Mouse (Mus musculus) liver, embryonic 14.5 days (tissue): Measurements from ENCODE around the gene Stk26. TPM values are rescaled to one million over a fixed set of nuclear protein-coding genes. Genes with fewer than 3 reads are reported as not detected.
A peak's percentile ranks its signal among the peaks of the same experiment; 100 is the strongest.

ENCODE experiments used
- ATAC-seq: fragments of 200-750 bp; cut with Nextera tagmentation; 2 replicates; pipeline ENCODE4 v1.8.0; 2017; ENCODE audit warnings: moderate number of reproducible peaks, mild to moderate bottlenecking, moderate library complexity; ENCODE audit not compliant: insufficient read depth
- DNase-seq, 3 experiments: peaks; one replicate each; pipeline ENCODE4 v3.0.0-alpha.2; 2012 to 2013; ENCODE audit warnings: low read depth in 3 of 3, low spot score in 3 of 3
- H3K27ac ChIP-seq: fragments of 300-500 bp; sonication (generic); 2 replicates; pipeline ENCODE4 v1.5.1; 2014; ENCODE audit warnings: moderate library complexity, mild to moderate bottlenecking, control low read depth, inconsistent platforms
- H3K27me3 ChIP-seq: fragments of 300-500 bp; sonication (generic); 2 replicates; pipeline ENCODE4 v1.6.1; 2014; ENCODE audit warnings: mild to moderate bottlenecking, low read length, moderate library complexity; ENCODE audit not compliant: control insufficient read depth, insufficient read depth
- H3K36me3 ChIP-seq: fragments of 300-500 bp; sonication (generic); replicated peaks from 2 replicates; pipeline ENCODE4 v1.6.1; 2014; ENCODE audit warnings: low read depth; ENCODE audit not compliant: control insufficient read depth, insufficient read depth
- H3K4me1 ChIP-seq, 2 experiments: fragments of 200-500 bp in 1 of 2; fragments of 300-500 bp in 1 of 2; sonication (generic) in 1 of 2; replicated peaks; 2 replicates each; pipeline ENCODE4 v1.6.1; 2012 to 2014; ENCODE audit warnings: antibody characterized with exemption in 1 of 2, inconsistent platforms in 1 of 2, low read length in 1 of 2; ENCODE audit not compliant: control insufficient read depth in 2 of 2, insufficient read depth in 2 of 2
- H3K4me2 ChIP-seq: fragments of 300-500 bp; sonication (generic); 2 replicates; pipeline ENCODE4 v1.6.1; 2014; ENCODE audit warnings: low read depth, mild to moderate bottlenecking, control low read depth, moderate library complexity
- H3K4me3 ChIP-seq, 2 experiments: fragments of 200-500 bp in 1 of 2; fragments of 300-500 bp in 1 of 2; sonication (generic) in 1 of 2; 2 replicates each; pipeline ENCODE4 v1.5.1; 2012 to 2014; ENCODE audit warnings: low read depth in 2 of 2, low read length in 2 of 2, mild to moderate bottlenecking in 2 of 2, control low read depth in 1 of 2, inconsistent platforms in 1 of 2, moderate library complexity in 1 of 2; ENCODE audit not compliant: insufficient read depth in 1 of 2
- H3K9ac ChIP-seq: fragments of 300-500 bp; sonication (generic); replicated peaks from 2 replicates; pipeline ENCODE4 v1.6.1; 2014; ENCODE audit warnings: mild to moderate bottlenecking, control low read depth, moderate library complexity
- H3K9me3 ChIP-seq: fragments of 300-500 bp; sonication (generic); 2 replicates; pipeline ENCODE4 v1.6.1; 2016; ENCODE audit warnings: low read length, mixed read lengths; ENCODE audit not compliant: control insufficient read depth
- CTCF ChIP-seq: IDR thresholded peaks from 2 replicates; pipeline ENCODE4 v1.5.1; 2016; ENCODE audit warnings: antibody characterized with exemption, low read depth, control low read depth
- EP300 ChIP-seq: IDR thresholded peaks from 2 replicates; pipeline ENCODE4 v1.6.1; 2016; ENCODE audit warnings: antibody characterized with exemption, low read depth
- WGBS: fragments of 180-500 bp; shearing (Covaris S2); extraction: QIAGEN DNeasy Blood & Tissue Kit; methylation state at CpG from one replicate; pipeline ENCODE4 v1.1.7; 2014; ENCODE audit not compliant: insufficient replicate concordance; 5-methylcytosine and 5-hydroxymethylcytosine counted together
- polyA plus RNA-seq, 2 experiments: library from polyadenylated mRNA; depleted of rRNA in 1 of 2; stranded (reverse) in 1 of 2; unstranded in 1 of 2; fragments of >200 nt; fragmentation: Nextera tagmentation in 1 of 2; extraction: Ambion mirVana in 1 of 2; gene quantifications; 2 replicates each; pipeline versions ENCODE4 v1.2.1 to v1.2.3; 2012 to 2014

Gene Stk26
- polyA plus RNA-seq, 2 experiments: 3.3 to 5.2 TPM

DNA sequence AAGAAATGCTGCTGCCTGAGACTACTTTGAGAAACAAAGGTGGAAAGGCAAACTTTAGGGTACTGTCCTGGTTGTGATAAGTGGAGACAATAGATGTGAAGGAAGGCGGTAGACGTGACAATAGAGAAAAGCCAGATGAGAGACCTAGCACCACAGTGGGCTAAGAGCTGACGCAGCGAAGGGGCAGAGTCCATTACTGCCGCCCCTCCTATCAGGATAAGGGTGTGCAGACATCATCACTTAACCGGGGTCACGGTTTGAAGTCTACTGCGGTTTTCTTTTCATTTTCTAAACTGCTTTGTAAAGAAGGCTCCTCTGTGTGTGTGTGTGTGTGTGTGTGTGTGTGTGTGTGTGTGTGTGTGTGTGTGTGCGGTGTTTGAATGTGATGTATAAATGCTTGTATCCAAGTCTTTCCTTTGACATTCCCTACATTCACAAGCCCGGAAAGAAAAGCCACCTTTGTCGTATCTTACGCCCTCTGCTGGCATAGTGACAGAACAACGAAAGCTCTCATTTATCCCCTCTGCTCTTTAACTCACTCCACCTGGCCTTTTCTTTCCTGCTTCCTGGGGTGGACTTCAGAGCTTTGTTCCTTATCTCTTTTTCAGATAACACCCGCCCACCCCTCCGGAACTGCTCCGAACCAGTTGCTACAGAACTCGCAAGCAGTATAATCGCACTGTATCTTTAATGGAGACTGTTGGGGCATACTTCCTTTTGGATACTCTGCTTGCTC lies 84.0 kb downstream of the Stk26 start:
- peak overlapping the region; percentile 38 for H3K4me2 ChIP-seq
- peak overlapping the region in 1 of 2 experiments; percentile 13; a peak in 1 of 4 replicates for H3K4me3 ChIP-seq
- peak in 1 of 3 experiments; percentile 3 for DNase-seq
- TF ChIP-seq CTCF (peak; percentile 48), EP300 (no peak)
- H3K27me3 ChIP-seq: no peaks in the 10 kb centered on the region
- H3K4me1 ChIP-seq: peaks cover 0 to 10% of the 10 kb centered on the region in 2 experiments; a peak in 2 of 4 replicates
- H3K36me3 ChIP-seq: no peaks in the 10 kb centered on the region
- ATAC-seq: 0 out of 2 replicates have a peak, but pooled peaks have one; percentile 18
- WGBS: 25% methylated on average over 18 of the region's 18 CpGs
- H3K27ac ChIP-seq: no peak overlapping the region
- no peak overlapping the region for H3K9ac ChIP-seq
- no peaks in the 10 kb centered on the region for H3K9me3 ChIP-seq

DNA sequence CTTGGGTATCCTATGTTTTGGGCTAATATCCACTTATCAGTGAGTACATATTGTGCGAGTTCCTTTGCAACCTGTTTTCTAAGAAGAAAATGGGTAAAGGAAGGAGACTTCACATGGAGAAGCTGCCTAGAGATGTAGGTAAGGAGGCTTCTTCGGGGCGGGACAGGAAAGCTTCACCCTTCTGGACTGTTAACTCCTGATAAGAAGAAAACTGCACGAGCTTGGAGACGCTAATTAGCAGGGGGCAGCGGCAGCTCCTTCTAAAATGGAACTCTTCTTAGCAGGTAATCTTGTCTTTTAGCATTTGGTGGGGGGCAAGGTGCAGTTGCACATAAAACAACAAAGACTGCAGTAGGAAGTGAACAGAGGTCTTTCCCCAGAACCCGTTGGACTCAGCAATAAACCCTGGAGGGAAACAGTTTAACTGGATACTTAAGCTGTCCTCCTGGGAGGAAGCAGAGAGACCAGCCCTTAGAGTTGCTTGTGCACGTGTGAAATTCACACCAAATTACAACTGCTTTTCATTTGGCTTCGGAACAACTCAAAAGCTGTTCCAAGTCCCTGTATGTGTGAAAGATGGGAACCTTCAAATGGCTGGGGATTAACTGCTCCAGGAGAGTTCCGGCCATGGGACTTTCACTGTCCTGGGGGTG lies 86.2 kb downstream of the Stk26 start:
- WGBS: 24% methylated on average over 10 of the region's 10 CpGs
- Histone ChIP-seq H3K9ac (no peak overlapping the region), H3K27me3 (no peaks in the 10 kb centered on the region), H3K4me2 (peak overlapping the region; percentile 45), H3K4me1 (peaks cover 0 to 10% of the 10 kb centered on the region in 2 experiments; a peak in 2 of 4 replicates), H3K36me3 (no peaks in the 10 kb centered on the region), H3K9me3 (no peaks in the 10 kb centered on the region), H3K27ac (no peak overlapping the region), H3K4me3 (no peak overlapping the region)
- DNase-seq (peak in 2 of 3 experiments; percentile 11 to 12), ATAC-seq (peak; percentile 77; the same call in 1 of the 2 replicates)
- TF ChIP-seq EP300: no peak
- no peak for TF ChIP-seq CTCF

DNA sequence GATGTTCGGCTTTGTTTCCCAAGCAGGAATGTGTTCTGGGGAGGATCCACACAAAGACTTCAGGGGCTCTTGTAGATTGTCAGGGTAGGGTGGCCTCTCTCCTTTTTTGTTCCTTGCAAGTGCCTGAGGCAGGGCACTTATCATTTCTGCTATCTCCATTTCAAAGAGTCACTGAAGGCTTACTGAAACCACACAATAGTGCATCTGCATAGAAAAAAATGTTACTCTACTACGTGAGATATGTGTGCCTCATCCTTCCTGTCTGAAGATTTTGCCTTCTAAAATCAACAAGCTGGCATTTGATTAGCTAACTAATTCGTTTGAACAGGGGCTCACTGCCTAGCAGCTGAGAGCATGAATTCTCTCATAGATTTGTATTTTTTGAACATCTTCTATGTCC lies 89.5 kb downstream of the Stk26 start:
- H3K27me3 ChIP-seq: no peaks in the 10 kb centered on the region
- H3K9me3 ChIP-seq: no peaks in the 10 kb centered on the region
- H3K9ac ChIP-seq: no peak overlapping the region
- H3K4me2 ChIP-seq: no peak overlapping the region
- no peak overlapping the region for H3K27ac ChIP-seq
- no peak overlapping the region for H3K4me3 ChIP-seq
- WGBS: 27% methylated on average over 3 of the region's 3 CpGs
- H3K36me3 ChIP-seq: no peaks in the 10 kb centered on the region
- no peak for DNase-seq
- H3K4me1 ChIP-seq: peaks cover 0 to 10% of the 10 kb centered on the region in 2 experiments; a peak in 2 of 4 replicates
- 0 out of 2 replicates have a peak, but pooled peaks have one; percentile 28 for ATAC-seq
- TF ChIP-seq EP300: no peak
- TF ChIP-seq CTCF: no peak

DNA sequence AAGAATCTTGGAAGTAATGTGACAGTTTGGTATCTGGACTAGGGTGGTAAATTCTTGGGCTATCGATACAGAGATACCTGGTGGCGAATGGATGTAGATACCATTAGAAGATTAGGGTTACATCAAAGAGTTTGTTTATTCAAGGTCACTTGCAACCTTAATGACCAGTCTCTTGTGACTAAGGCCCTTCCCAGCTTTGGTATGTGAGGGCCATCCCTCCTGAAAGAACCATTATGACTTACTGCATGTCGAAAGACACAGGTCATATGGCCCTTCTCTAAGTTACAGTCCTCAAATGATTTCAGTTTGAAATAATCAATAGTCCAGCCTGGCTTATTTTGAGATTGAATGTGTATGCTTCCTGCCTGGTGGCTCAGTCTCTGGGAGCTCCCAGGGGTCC lies 96.3 kb downstream of the Stk26 start:
- H3K36me3 ChIP-seq: no peaks in the 10 kb centered on the region

DNA sequence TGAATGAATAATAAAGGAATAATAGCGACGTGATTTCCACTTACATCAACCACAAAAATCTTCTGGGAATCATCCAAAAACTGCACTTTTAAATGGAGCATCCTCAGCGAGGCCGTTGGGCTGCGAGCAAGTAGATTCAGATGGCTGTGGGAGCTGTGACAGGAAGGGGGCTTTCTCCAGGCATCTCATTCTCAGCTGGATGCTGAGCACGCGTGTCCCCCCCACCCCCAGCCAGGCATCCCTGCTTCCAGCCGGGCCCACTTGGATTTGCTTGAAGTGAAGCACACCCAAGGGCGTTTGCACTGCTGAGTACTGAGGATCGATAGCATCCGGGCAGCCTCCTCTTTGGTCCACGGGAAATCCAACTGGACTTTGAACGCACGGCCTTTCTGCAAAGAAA lies 101.8 kb downstream of the Stk26 start, which contains the start of gene Frmd7:
Frmd7 (minus strand) TSS at position 101 of the 400 bp plus-strand sequence.
- TF ChIP-seq CTCF (no peak), EP300 (no peak)
- ATAC-seq (no peak), DNase-seq (no peak)
- Histone ChIP-seq H3K4me1 (no peaks in the 10 kb centered on the region), H3K27me3 (no peaks in the 10 kb centered on the region), H3K4me3 (no peak within 1 kb of the TSS), H3K27ac (no peak within 1 kb of the TSS), H3K36me3 (no peaks in the 10 kb centered on the region), H3K4me2 (no peak within 1 kb of the TSS), H3K9ac (no peak within 1 kb of the TSS), H3K9me3 (no peaks in the 10 kb centered on the region)
- WGBS: 58% methylated on average over 14 of the region's 14 CpGs

More for the DNA sequence above, 96.3 kb downstream of the Stk26 start:
- no peak overlapping the region for H3K4me2 ChIP-seq
- TF ChIP-seq EP300 (no peak), CTCF (no peak)
- 53% methylated on average over 3 of the region's 3 CpGs for WGBS
- H3K4me1 ChIP-seq: no peaks in the 10 kb centered on the region
- no peak overlapping the region for H3K27ac ChIP-seq
- H3K9ac ChIP-seq: no peak overlapping the region
- H3K9me3 ChIP-seq: no peaks in the 10 kb centered on the region
- ATAC-seq (no peak), DNase-seq (no peak)
- no peak overlapping the region for H3K4me3 ChIP-seq
- no peaks in the 10 kb centered on the region for H3K27me3 ChIP-seq

Other genes starting within 250 kb of the Stk26 start
- 0.05 and 0.06 TPM in 2 replicates for gene Frmd7, start 101.7 kb downstream of the Stk26 start, polyA plus RNA-seq (2012; rRNA removed)
- not detected in 2 replicates for gene Frmd7, start 101.7 kb downstream of the Stk26 start, polyA plus RNA-seq (2014; fragmentation: Nextera tagmentation; extraction: Ambion mirVana)
- 6.0 and 8.2 TPM in 2 replicates for gene Rap2c, start 177.0 kb downstream of the Stk26 start, polyA plus RNA-seq (2012; rRNA removed)
- 9.9 and 10.2 TPM in 2 replicates for gene Rap2c, start 177.0 kb downstream of the Stk26 start, polyA plus RNA-seq (2014; fragmentation: Nextera tagmentation; extraction: Ambion mirVana)